Mouse (Mus musculus): ENCODE results near the gene Cd46. TPM values are rescaled to one million over a fixed set of nuclear protein-coding genes. Genes with fewer than 3 reads are reported as not detected.

Gene Cd46
- polyA plus RNA-seq, 1 experiment, result 0.91 TPM

GRCm38 (mm10) chr1:194992589-194993317, 99.3 kb downstream of the Cd46 start:
- no peaks in the 10 kb centered on the region for H3K36me3 ChIP-seq (ENCODE audit: control insufficient read depth, insufficient read depth, low read length, poor library complexity, severe bottlenecking)
- H3K27ac ChIP-seq (ENCODE audit: insufficient read depth, low read length), result no peak overlapping the region
- no peaks in the 10 kb centered on the region for H3K4me1 ChIP-seq (ENCODE audit: control insufficient read depth, insufficient read depth, low read length)
- H3K9me3 ChIP-seq (replicated peaks; ENCODE audit: control insufficient read depth, insufficient read depth, low read length, poor library complexity, severe bottlenecking), result no peaks in the 10 kb centered on the region
- H3K27me3 ChIP-seq (ENCODE audit: control insufficient read depth, insufficient read depth, low read length, poor library complexity, severe bottlenecking), result no peaks in the 10 kb centered on the region
- H3K9ac ChIP-seq (ENCODE audit: low read depth, poor library complexity, severe bottlenecking), result no peak overlapping the region
- TF ChIP-seq POLR2A (IDR thresholded peaks at IDR 0.05; ENCODE audit: insufficient read depth, low read length) (no peak), CTCF (IDR thresholded peaks at IDR 0.05; ENCODE audit: low read depth, low read length) (no peak), EP300 (IDR thresholded peaks at IDR 0.05; ENCODE audit: insufficient read depth, low read depth, low read length) (no peak)
- no peak overlapping the region for H3K4me3 ChIP-seq (ENCODE audit: low read depth, low read length)

- no peaks in the 10 kb centered on the region for H3K4me1 ChIP-seq (ENCODE audit: control insufficient read depth, insufficient read depth, low read length)
- H3K4me3 ChIP-seq (ENCODE audit: low read depth, low read length), result no peak overlapping the region
- no peak overlapping the region for H3K9ac ChIP-seq (ENCODE audit: low read depth, poor library complexity, severe bottlenecking)
- no peak overlapping the region for H3K27ac ChIP-seq (ENCODE audit: insufficient read depth, low read length)
- H3K9me3 ChIP-seq (replicated peaks; ENCODE audit: control insufficient read depth, insufficient read depth, low read length, poor library complexity, severe bottlenecking), result no peaks in the 10 kb centered on the region
- TF ChIP-seq POLR2A (IDR thresholded peaks at IDR 0.05; ENCODE audit: insufficient read depth, low read length), result no peak
- TF ChIP-seq CTCF (IDR thresholded peaks at IDR 0.05; ENCODE audit: low read depth, low read length), result no peak
- TF ChIP-seq EP300 (IDR thresholded peaks at IDR 0.05; ENCODE audit: insufficient read depth, low read depth, low read length), result no peak
- H3K36me3 ChIP-seq (ENCODE audit: control insufficient read depth, insufficient read depth, low read length, poor library complexity, severe bottlenecking), result no peaks in the 10 kb centered on the region
- no peaks in the 10 kb centered on the region for H3K27me3 ChIP-seq (ENCODE audit: control insufficient read depth, insufficient read depth, low read length, poor library complexity, severe bottlenecking)
Observed at GRCm38 (mm10) chr1:194991654-194992053, 100.4 kb downstream of the Cd46 start.

GRCm38 (mm10) chr1:194990976-194991375, 101.1 kb downstream of the Cd46 start:
- no peaks in the 10 kb centered on the region for H3K4me1 ChIP-seq (ENCODE audit: control insufficient read depth, insufficient read depth, low read length)
- H3K27me3 ChIP-seq (ENCODE audit: control insufficient read depth, insufficient read depth, low read length, poor library complexity, severe bottlenecking), result no peaks in the 10 kb centered on the region
- no peak overlapping the region for H3K4me3 ChIP-seq (ENCODE audit: low read depth, low read length)
- H3K27ac ChIP-seq (ENCODE audit: insufficient read depth, low read length), result no peak overlapping the region
- TF ChIP-seq EP300 (IDR thresholded peaks at IDR 0.05; ENCODE audit: insufficient read depth, low read depth, low read length) (no peak), POLR2A (IDR thresholded peaks at IDR 0.05; ENCODE audit: insufficient read depth, low read length) (no peak), CTCF (IDR thresholded peaks at IDR 0.05; ENCODE audit: low read depth, low read length) (no peak)
- no peak overlapping the region for H3K9ac ChIP-seq (ENCODE audit: low read depth, poor library complexity, severe bottlenecking)
- no peaks in the 10 kb centered on the region for H3K36me3 ChIP-seq (ENCODE audit: control insufficient read depth, insufficient read depth, low read length, poor library complexity, severe bottlenecking)
- no peaks in the 10 kb centered on the region for H3K9me3 ChIP-seq (replicated peaks; ENCODE audit: control insufficient read depth, insufficient read depth, low read length, poor library complexity, severe bottlenecking)

- no peak overlapping the region for H3K9ac ChIP-seq (ENCODE audit: low read depth, poor library complexity, severe bottlenecking)
- H3K4me1 ChIP-seq (ENCODE audit: control insufficient read depth, insufficient read depth, low read length), result no peaks in the 10 kb centered on the region
- no peaks in the 10 kb centered on the region for H3K9me3 ChIP-seq (replicated peaks; ENCODE audit: control insufficient read depth, insufficient read depth, low read length, poor library complexity, severe bottlenecking)
- H3K27me3 ChIP-seq (ENCODE audit: control insufficient read depth, insufficient read depth, low read length, poor library complexity, severe bottlenecking), result no peaks in the 10 kb centered on the region
- no peak for TF ChIP-seq POLR2A (IDR thresholded peaks at IDR 0.05; ENCODE audit: insufficient read depth, low read length)
- no peak for TF ChIP-seq EP300 (IDR thresholded peaks at IDR 0.05; ENCODE audit: insufficient read depth, low read depth, low read length)
- TF ChIP-seq CTCF (IDR thresholded peaks at IDR 0.05; ENCODE audit: low read depth, low read length), result no peak
- no peak overlapping the region for H3K4me3 ChIP-seq (ENCODE audit: low read depth, low read length)
- no peaks in the 10 kb centered on the region for H3K36me3 ChIP-seq (ENCODE audit: control insufficient read depth, insufficient read depth, low read length, poor library complexity, severe bottlenecking)
- no peak overlapping the region for H3K27ac ChIP-seq (ENCODE audit: insufficient read depth, low read length)
Observed at GRCm38 (mm10) chr1:194989024-194989423, 103.0 kb downstream of the Cd46 start.

Other genes starting within 250 kb of the Cd46 start
- 0.52 and 0.70 TPM in 2 replicates for gene Cd34, start 153.4 kb downstream of the Cd46 start, polyA plus RNA-seq (2011; ENCODE audit: insufficient read depth, insufficient read length, low read depth, missing spikeins)
- 25.7 and 32.0 TPM in 2 replicates for gene Cr1l, start 39.3 kb upstream of the Cd46 start, polyA plus RNA-seq (2011; ENCODE audit: insufficient read depth, insufficient read length, low read depth, missing spikeins)
- gene Cr2, start 84.5 kb upstream of the Cd46 start, polyA plus RNA-seq (2011; ENCODE audit: insufficient read depth, insufficient read length, low read depth, missing spikeins), result 0.66 and 0.67 TPM in 2 replicates